Mouse (Mus musculus) 3T3-L1 (cell line): ENCODE measurements at regions not wholly inside any gene's neighbourhood (a gene's known extent, or its start where the extent isn't known, plus 50 kb on each side); places are given as distances from the start of the nearest gene placed in this dataset.

Source experiments
- DNase-seq: peaks from one replicate; pipeline ENCODE4 v3.0.0-alpha.2; 2015; ENCODE audit warnings: low read depth, low spot score

DNA sequence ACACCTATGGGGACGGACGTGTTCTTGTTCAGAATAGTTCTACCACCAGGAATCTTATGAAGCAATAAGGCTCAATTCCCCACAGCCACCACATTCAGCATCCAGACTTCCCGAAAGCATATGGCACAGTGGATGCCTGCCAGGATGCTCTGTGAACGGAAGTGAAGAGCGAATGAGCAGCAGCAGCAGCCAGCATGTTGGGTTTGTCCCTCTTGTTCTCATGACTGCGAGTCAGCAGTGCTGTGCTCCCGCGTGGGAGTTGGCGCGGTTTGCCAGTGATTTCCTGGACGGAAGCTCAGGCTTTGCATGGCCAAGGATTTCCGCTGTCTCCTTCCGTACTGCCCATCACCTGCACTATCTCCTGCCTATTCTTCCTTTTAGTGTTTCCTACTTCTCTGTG is 471.8 kb upstream of the Kif2a start:
- peak; percentile 58 for DNase-seq

DNA sequence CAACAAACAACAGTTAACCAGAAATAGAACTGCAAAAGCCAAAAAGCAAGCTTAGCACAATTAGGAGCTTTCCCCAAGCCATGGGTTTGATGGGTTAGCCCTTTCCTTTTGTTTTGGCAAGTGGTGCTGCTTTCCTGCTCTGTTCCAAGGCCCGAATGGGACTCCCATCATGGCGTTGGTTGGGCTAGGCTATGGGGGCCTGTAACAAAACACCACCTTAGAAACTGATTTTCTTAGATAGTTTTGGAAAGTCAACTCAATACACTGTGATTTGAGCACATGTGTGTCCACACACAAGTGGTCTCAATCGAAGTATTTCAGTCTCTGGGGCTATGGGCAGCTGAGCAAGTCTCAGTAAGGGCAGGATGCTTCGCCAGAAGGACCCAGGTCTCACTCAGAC is 470.5 kb upstream of the Kif2a start:
- no peak for DNase-seq

DNA sequence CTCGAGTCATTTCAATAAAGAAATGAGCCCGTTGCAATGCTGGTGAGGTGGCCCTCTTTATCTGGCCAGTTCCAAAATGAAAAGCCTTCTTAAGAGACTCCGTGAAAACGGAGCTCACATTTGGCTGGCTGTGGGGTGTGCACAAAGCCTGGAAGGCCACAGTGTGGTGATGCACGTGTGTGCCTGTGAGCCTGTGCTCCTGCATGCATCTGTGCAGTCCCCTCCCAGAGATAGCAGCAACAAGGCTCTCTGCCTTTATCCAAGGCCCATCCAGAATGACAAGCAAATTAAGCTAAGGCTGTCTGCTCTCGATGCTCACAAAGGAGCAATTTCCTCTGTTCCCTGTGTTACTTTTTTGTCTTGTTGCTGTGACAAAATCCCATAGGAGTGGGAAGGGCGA is 469.5 kb upstream of the Kif2a start:
- no peak for DNase-seq

DNA sequence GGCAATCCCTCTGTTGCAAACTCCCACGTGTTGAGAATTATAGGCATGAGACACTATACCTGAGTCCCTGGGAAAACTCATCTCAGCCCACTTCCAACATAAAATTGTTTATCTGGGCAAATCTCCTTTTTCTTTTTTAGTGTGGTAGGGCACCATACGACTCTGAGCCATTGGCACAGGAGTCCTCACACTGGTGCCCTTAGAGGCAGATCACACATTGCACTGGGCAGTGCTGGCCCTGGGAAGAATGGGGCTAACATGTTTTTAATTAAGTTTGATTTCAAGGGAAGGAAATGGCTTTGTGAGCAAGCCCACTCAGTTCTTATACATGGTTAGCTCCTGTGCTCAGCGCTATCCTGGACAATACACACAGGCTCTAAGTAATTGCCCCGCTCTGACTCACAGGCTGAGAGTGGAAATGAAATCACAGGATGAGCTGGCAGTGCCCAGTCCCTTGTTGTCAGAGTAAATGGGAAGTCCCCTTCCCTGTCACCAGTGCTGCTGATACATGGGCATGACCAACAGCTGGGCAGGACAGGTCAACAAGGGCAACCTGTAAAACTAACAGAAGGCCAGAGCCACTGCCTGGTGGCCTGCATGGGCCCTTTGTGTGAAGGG is 463.6 kb upstream of the Kif2a start:
- peak; percentile 79 for DNase-seq

DNA sequence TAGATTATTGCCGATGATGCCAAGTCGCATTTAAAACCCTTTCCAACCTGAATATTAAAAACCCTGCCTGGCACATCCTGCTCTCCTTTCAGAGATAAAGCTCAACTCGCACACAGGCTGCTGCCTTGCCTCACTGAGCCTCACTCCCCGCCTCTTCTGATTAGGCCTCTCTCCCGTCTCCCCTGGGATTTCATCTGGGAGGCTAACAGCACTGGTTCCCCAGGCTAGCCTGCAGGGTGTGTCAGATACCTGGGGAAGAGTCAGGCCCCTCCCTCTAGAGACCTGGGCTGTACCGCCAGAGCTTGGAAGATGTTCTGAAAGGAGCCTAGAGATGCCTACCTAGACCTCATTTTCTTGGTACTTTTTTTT is 462.7 kb upstream of the Kif2a start:
- peak; percentile 19 for DNase-seq

DNA sequence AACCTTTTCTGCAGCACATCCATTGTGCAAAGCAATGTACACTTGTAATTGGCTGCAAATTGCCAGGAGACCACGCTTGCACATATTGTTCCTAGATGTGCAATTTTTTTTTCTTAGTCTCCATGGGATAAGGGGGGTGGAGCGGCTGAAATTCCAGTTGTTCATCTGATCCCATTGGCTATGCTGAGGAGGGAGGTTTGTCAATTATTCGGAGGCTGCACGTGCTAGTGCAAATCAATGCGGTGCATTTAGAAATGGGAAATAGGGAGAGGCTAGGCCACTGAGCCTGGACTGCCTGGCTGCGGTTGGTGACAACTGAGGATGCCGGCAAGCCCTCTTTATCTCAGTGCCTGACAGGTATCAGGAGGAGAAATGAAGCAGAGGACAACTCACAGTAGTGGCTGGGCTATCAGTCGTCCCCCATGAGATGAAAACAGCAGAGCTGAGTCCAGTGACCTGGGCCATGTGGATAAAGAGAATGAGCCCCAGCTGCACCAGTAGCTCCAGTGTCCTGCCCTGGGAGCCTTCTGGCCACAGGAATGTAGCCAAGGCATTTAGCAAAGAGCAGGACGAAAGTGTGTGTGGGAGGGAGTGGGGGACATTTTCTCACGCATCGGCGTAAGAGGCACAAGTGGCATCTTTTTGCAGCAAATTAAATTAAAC is 462.2 kb upstream of the Kif2a start:
- DNase-seq: peak; percentile 53

DNA sequence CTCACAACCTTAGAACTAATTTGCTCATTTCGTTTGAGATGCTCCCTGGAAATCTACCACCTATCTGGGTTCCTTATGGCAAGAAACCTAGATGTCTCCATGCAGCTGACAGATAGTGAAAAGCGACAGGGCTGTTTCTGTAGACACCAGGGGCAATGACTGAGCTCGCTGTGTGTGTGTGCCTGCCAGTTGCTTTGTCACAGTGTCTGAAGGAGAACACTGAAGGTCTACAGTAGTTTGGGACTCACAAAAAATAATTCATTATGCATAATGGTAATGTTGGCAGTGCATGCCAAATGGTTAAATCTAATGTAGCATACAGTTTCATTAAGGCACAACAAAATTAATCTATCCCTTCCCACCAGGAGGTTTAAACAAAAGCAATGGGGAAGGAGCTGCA is 453.2 kb upstream of the Kif2a start:
- no peak for DNase-seq

DNA sequence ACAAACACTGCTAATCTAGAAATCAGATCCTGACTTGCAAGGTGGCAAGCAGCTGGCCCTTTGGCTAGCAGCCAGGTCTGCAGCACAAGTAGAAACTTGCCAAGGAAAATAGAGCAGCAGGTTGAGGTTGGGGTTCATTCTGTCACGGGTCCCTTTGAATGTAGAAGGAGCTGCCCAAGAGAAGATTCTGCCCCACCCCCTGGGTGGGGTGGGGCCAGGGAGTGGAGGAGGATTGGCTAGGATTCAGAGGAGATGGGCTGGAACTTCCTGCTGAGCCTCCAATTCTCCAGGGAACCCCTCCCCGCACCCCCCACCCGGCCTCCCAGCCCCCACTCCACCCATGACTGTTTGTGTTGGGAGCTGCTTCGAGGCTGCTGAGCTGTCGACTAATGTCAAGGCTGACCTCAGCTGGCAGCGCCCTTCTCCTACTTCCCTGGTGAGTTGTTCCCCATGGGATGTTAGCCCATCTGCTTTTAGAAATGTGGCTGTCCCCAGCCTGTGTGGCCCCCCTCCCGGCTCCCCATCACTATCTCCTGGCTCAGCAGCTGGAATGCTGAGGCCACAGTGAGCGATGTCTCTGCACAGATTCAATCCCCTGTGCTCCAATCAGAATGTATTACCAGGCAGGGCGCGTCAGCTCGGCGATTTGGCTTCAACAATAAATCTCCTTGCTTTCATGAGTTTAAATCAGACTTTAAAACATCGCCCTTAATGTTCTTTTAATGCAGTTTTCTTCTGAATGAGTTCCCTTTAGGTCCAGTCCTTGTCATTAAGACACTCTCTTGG is 447.8 kb upstream of the Kif2a start:
- DNase-seq: peak; percentile 13

DNA sequence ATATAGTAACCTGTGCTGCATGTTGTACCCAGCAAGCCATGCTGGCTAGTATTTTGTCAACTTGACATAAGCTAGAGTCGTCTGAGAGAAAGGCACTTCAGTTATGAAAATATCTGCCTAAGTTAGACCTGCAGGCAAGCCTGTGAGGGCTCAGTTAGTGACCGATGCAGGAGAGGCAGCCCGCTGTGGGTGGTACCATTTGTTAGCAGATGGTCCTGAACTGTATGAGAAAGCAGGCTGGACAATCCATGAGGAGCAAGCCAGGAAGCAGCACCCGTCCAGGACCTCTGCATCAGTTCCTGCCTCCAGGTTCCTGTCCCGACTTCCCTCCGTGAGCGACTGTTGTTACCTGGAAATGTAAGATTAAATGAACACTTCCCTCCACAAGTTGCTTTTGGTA is 440.9 kb upstream of the Kif2a start:
- no peak for DNase-seq

DNA sequence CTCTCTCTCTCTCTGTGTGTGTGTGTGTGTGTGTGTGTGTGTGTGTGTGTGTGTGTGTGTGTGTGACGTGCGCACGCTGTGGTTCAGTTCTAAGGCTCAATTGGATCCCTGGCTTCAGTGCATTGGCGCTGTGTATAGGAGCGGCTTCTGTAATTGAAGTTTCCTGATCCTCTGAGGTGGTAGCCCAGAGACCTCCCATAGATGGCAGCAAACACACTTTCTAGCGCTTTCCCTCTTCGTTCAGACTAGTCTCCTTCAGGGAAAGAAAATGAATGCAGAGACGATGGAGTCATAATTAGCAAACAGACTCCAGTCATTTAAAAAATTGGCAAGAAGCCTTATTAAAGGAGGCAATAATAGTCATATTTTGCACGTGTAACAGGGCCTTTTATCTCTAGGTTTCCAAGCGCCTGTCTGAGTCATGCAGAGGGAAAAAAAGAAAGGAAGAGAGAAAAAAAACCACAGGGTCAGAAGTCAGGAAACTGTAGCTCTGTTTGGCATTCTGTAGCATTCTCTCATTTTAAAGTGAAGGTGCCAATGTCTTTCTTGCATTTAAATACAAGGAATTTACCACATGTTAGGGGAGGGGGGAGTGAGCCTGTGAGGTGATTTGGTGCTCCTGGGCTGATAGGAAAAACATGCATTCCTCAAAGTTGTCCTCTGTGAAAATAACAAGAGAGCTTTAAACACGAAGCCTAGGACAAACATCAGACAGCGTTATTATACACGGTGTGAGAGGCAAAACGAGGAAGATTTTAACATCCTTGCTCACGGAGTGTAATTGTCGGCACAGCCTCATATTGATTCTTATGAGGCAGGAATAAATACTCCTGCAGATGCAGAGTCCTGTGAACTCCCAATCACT is 439.4 kb upstream of the Kif2a start:
- DNase-seq: peak; percentile 76

DNA sequence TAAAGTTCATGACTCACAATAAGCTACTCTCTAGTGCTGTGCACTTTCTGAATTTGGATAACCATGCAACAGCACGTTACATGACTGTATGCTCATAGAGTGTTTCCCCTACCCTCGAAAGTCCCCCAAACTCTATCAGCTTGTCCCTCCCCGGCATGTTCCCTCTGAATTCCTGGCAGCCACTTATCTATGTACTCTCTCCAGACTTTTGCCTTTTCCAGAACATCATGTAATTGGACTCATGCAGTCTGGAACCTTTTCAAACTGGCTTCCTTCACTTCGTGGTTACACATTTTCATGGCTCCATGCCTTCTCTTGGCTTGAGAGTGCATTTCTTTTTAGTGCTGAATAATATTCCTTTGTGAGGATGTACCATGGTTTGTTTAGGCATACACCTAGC is 436.8 kb upstream of the Kif2a start:
- DNase-seq: no peak

DNA sequence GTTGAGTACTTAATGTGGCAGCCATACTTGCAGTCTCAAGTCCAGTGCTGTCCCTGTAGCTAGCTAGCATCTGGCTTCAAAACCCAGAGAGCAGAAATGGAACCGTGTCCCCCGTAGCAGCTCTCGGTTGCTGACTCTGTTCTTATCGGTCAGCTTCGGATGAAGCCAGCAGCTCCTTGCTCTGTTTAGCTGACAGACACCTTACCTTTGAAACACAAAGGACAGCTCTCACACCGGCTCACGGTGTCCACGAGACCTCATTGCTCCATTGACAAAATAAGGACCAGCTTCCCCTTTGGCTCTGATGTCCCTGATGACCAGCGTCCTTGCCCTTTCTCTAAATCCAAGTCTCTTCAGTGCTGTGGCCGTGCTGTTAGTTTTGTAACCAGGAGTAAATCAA is 435.3 kb upstream of the Kif2a start:
- no peak for DNase-seq

DNA sequence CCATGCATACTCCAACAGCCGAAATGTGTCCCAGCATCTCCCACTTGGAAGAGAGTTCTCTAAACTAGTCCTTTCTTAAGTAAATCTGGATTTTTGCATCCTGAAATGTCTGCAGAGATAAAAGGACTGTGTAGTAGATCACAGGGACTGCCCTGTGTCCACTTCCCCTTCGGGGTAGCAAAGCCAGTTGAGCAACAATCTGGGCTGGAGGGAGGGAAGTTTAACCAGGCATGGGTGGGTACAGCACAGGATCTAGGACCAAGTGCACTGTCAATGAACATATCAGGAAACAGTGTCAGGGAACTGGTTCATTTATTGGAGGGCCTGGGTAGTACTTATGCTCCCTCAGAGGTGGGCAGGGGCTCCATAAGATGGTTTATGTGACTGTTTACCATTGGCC is 434.5 kb upstream of the Kif2a start:
- DNase-seq: no peak

DNA sequence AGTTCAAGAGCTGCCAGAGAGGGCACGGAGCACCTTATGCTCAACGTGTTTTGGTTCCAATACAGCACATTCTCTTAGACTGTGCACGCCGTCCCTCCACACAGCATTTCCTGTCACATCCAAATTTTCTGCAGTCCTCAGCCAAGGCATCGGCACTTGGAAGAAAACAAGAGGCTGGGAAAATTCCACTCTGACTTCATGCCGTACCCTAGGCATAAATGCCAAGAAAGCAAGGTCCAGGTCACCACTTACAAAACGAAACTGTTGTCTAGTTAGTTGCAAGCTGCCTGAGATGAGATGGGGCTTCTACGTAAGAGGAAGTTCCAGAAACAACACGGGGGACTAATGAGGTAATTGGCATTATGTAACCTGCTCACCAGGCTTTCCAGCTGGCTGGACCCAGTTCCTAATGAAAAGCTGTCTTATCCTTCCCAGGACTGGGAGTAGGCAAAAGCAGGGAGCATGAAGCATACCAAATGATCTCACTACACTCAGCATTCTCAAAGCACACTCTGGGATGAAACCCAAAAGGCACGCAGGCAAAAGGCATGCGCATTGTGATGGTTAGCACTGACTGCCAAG is 427.8 kb upstream of the Kif2a start:
- peak; percentile 17 for DNase-seq

DNA sequence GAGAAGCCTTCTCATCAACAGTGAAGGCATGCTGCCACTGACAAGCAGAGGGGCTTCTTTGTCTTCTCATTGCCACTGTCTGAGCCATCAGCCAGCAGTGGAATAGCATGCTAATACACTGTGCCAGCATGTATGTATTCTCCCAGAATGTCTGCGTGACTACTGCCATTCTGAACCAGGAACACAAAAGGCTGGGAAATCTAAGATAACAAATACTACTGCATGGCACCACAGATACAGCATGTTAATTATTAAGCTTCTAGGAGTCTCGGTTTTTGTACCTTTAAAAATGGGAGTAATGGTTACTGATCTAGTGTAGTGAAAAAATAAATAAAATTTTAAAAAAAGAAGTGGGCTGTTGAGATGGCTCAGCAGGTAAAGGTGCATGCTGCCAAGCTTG is 425.9 kb upstream of the Kif2a start:
- no peak for DNase-seq

DNA sequence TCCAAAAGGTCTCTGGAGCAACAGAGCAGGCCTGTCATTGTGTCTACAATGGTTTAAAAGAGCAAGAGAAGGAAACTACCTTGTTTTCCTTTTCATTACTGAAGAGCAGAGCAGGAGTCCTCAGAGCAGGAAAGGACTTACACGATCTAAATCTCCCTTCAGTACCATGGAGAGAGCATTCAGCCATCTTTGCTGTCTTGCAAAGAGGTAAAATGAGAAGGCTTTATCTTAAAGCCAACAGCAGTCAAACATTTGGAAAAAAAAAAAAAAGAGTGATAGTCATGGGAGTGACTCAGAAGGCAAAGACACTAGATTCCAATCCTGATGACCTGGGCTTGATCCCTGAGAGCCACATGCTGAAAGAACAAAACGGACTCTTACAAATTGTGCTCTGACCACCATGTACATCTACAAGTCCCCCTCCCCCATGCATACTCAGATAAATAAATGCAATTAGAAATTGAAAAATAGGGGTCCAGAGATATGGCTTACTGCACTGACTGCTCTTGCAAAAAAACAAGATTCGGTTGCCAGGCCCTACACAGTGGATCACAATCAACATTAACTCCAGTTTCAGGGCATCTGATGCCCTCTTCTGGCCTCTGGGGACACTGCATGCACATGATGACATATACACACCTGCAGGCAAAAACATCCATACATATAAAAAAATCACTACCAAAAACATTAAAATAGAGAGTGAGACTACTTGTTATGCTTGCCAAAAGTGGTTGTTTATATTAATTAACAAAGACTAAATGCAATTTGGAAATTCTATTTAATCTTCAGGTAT is 397.6 kb upstream of the Kif2a start:
- peak; percentile 64 for DNase-seq

DNA sequence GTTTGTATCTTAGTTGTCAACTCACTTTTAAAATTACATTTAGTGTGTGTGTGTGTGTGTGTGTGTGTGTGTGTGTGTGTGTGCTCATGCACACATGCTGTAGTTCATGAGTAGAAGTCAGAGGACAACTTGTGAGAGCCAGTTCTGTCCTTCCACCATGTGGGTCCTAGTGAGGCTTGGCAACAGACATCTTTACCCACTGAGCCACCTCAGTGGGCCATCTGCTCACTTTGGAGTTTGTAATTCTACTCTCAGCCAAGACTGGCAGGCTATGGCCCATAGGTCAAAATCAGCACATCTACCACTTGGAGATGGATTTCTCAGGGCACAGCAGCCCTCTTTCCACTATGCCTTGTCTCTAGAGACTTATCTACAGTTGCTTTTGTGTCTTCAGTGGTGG is 388.3 kb upstream of the Kif2a start:
- DNase-seq: no peak

DNA sequence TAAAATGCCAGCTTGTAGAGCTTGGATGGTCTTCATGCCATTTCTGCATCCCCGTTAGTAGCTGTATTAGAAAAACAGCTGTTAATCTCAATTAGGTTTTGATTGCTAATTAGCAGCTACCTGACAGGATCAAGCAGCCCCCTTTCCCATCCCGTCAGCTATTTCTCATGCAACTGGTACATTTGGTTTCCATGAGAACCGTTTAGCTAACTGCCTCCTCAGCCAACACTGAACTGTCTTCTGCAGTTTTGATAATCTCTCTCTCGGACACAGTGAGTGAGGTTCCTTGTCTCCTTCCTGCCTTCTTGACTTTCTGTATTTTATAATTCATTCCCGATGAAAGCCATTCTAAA is 385.7 kb upstream of the Kif2a start:
- no peak for DNase-seq

DNA sequence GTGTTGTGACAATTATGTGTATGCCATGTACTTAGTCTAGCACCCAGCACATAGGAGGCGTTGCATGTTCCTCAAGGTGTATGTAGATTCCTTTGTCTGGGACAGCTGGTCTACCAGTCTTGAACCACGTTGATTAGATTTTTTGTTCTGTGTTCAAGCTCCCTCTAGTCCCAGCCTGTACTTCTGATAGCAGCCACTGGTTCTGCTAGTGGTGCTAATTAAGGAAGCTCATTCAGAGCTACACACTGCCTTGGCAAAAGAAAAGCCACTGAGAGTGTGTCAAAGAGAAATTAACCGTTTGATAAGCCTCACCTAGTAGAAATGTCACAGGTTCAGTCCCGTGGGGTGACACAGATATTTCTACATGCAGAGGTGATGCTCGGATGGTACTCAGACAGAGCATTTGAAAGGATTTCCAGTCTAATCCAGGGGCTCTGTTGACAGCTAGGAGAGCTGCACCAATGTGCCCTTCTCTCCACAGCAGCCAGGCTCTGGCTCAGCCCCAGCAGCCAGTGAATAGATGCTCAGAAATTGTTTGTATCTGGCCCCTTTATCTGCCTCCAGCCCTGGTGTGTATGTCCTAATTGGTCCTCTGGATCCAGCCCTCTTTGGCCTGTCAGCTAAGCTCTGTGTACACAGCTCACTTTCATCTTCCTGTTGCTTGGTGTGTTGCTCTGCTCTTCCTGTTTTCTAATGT is 385.2 kb upstream of the Kif2a start:
- no peak for DNase-seq

DNA sequence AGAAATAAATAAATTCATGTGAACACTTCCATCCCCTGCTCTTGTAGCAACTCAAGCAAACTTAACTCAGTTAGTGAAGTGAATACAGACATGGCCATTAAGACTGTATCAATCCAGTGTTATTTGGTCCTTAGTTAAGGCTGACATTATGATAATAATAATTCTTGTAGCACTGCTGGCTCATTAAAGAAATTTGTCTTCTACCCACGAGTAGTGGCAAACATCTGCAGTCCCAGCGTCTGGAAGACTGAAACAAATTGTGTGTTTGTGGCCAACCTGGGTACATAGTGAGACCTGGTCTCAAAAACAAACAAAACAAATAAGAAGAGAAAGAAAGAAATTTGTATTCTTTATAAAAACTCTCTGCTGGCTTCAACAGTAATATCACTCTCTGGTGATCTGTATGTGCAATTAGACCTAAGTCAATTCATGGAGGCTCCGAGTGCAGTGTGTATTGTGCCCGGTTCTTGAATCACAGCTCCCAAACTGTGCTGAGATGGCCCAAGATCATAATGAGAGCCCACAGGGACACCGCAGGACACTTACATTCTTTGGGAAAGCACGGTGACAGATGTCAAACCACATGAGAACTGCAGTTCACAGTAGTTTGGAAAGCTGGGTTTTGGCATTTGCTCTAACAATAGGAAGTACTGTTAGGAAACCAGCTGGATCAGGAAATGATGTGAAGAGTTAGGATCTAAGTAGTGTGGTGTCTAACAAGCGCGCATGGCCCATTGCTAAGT is 376.9 kb upstream of the Kif2a start:
- DNase-seq: no peak
